Mouse (Mus musculus): ENCODE measurements around the gene Tpcn2. TPM values are rescaled to one million over a fixed set of nuclear protein-coding genes. Genes with fewer than 3 reads are reported as not detected.

Tpcn2 gene
- polyA plus RNA-seq, 1 experiment from 2014 or later = 1.5 TPM

GRCm38 (mm10) chr7:145205363-145205902 is 78.4 kb downstream of the Tpcn2 start:
- Histone ChIP-seq H3K4me2 (ENCODE audit: low read length) (no peak overlapping the region), H3K27me3 (ENCODE audit: control insufficient read depth, insufficient read depth, low read depth, low read length) (no peaks in the 10 kb centered on the region), H3K9me3 (replicated peaks; ENCODE audit: control insufficient read depth, low read length, poor library complexity, severe bottlenecking) (0 out of 2 replicates have a peak, but pooled peaks cover 3% of the 10 kb centered on the region), H3K27ac (ENCODE audit: low read length) (peak overlapping the region; percentile 79), H3K4me3 (ENCODE audit: low read depth, low read length) (no peak overlapping the region), H3K36me3 (ENCODE audit: control insufficient read depth, insufficient read depth, low read length) (no peaks in the 10 kb centered on the region), H3K4me1 (ENCODE audit: control insufficient read depth, insufficient read depth, low read length) (peaks cover 11% of the 10 kb centered on the region), H3K9ac (ENCODE audit: low read depth, low read length) (peak overlapping the region; percentile 75; the same call in 1 of the 2 replicates)
- no peak for ATAC-seq
- 78% methylated on average over 4 of the region's 4 CpGs for WGBS

GRCm38 (mm10) chr7:145199711-145200110 is 84.1 kb downstream of the Tpcn2 start:
- H3K9me3 ChIP-seq (replicated peaks; ENCODE audit: control insufficient read depth, low read length, poor library complexity, severe bottlenecking) = 0 out of 2 replicates have a peak, but pooled peaks cover 3% of the 10 kb centered on the region
- WGBS = 52% methylated on average over 2 of the region's 2 CpGs
- no peaks in the 10 kb centered on the region for H3K36me3 ChIP-seq (ENCODE audit: control insufficient read depth, insufficient read depth, low read length)
- no peak overlapping the region for H3K4me2 ChIP-seq (ENCODE audit: low read length)
- no peak overlapping the region for H3K4me3 ChIP-seq (ENCODE audit: low read depth, low read length)
- H3K27me3 ChIP-seq (ENCODE audit: control insufficient read depth, insufficient read depth, low read depth, low read length) = no peaks in the 10 kb centered on the region
- no peak overlapping the region for H3K27ac ChIP-seq (ENCODE audit: low read length)
- ATAC-seq = no peak
- H3K9ac ChIP-seq (ENCODE audit: low read depth, low read length) = no peak overlapping the region
- no peaks in the 10 kb centered on the region for H3K4me1 ChIP-seq (ENCODE audit: control insufficient read depth, insufficient read depth, low read length)

- Histone ChIP-seq H3K9ac (ENCODE audit: low read depth, low read length) (no peak overlapping the region), H3K27ac (ENCODE audit: low read length) (no peak overlapping the region), H3K4me3 (ENCODE audit: low read depth, low read length) (no peak overlapping the region), H3K4me2 (ENCODE audit: low read length) (no peak overlapping the region), H3K27me3 (ENCODE audit: control insufficient read depth, insufficient read depth, low read depth, low read length) (no peaks in the 10 kb centered on the region), H3K36me3 (ENCODE audit: control insufficient read depth, insufficient read depth, low read length) (no peaks in the 10 kb centered on the region), H3K9me3 (replicated peaks; ENCODE audit: control insufficient read depth, low read length, poor library complexity, severe bottlenecking) (0 out of 2 replicates have a peak, but pooled peaks cover 3% of the 10 kb centered on the region), H3K4me1 (ENCODE audit: control insufficient read depth, insufficient read depth, low read length) (no peaks in the 10 kb centered on the region)
- 66% methylated on average over 4 of the region's 4 CpGs for WGBS
- no peak for ATAC-seq
Measured at GRCm38 (mm10) chr7:145198223-145198714, 85.5 kb downstream of the Tpcn2 start.

GRCm38 (mm10) chr7:145197711-145198110 is 86.1 kb downstream of the Tpcn2 start:
- Histone ChIP-seq H3K4me1 (ENCODE audit: control insufficient read depth, insufficient read depth, low read length) (no peaks in the 10 kb centered on the region), H3K27me3 (ENCODE audit: control insufficient read depth, insufficient read depth, low read depth, low read length) (no peaks in the 10 kb centered on the region), H3K36me3 (ENCODE audit: control insufficient read depth, insufficient read depth, low read length) (no peaks in the 10 kb centered on the region), H3K27ac (ENCODE audit: low read length) (no peak overlapping the region), H3K4me2 (ENCODE audit: low read length) (no peak overlapping the region), H3K9me3 (replicated peaks; ENCODE audit: control insufficient read depth, low read length, poor library complexity, severe bottlenecking) (0 out of 2 replicates have a peak, but pooled peaks cover 3% of the 10 kb centered on the region), H3K4me3 (ENCODE audit: low read depth, low read length) (no peak overlapping the region), H3K9ac (ENCODE audit: low read depth, low read length) (no peak overlapping the region)
- WGBS = 31% methylated on average over 3 of the region's 3 CpGs
- ATAC-seq = no peak

GRCm38 (mm10) chr7:145197042-145197441 is 86.8 kb downstream of the Tpcn2 start:
- Histone ChIP-seq H3K27ac (ENCODE audit: low read length) (no peak overlapping the region), H3K4me3 (ENCODE audit: low read depth, low read length) (no peak overlapping the region), H3K36me3 (ENCODE audit: control insufficient read depth, insufficient read depth, low read length) (no peaks in the 10 kb centered on the region), H3K4me1 (ENCODE audit: control insufficient read depth, insufficient read depth, low read length) (no peaks in the 10 kb centered on the region), H3K9ac (ENCODE audit: low read depth, low read length) (no peak overlapping the region), H3K27me3 (ENCODE audit: control insufficient read depth, insufficient read depth, low read depth, low read length) (no peaks in the 10 kb centered on the region), H3K4me2 (ENCODE audit: low read length) (no peak overlapping the region), H3K9me3 (replicated peaks; ENCODE audit: control insufficient read depth, low read length, poor library complexity, severe bottlenecking) (0 out of 2 replicates have a peak, but pooled peaks cover 3% of the 10 kb centered on the region)
- WGBS = 81% methylated on average over 3 of the region's 3 CpGs
- no peak for ATAC-seq

- no peaks in the 10 kb centered on the region for H3K36me3 ChIP-seq (ENCODE audit: control insufficient read depth, insufficient read depth, low read length)
- WGBS = 81% methylated on average over 6 of the region's 6 CpGs
- H3K9ac ChIP-seq (ENCODE audit: low read depth, low read length) = no peak overlapping the region
- H3K9me3 ChIP-seq (replicated peaks; ENCODE audit: control insufficient read depth, low read length, poor library complexity, severe bottlenecking) = 0 out of 2 replicates have a peak, but pooled peaks cover under 1% of the 10 kb centered on the region
- H3K4me2 ChIP-seq (ENCODE audit: low read length) = no peak overlapping the region
- H3K27me3 ChIP-seq (ENCODE audit: control insufficient read depth, insufficient read depth, low read depth, low read length) = no peaks in the 10 kb centered on the region
- H3K4me1 ChIP-seq (ENCODE audit: control insufficient read depth, insufficient read depth, low read length) = no peaks in the 10 kb centered on the region
- no peak for ATAC-seq
- no peak overlapping the region for H3K27ac ChIP-seq (ENCODE audit: low read length)
- no peak overlapping the region for H3K4me3 ChIP-seq (ENCODE audit: low read depth, low read length)
Measured at GRCm38 (mm10) chr7:145196340-145196739, 87.5 kb downstream of the Tpcn2 start.

GRCm38 (mm10) chr7:145195186-145195927 is 88.5 kb downstream of the Tpcn2 start:
- H3K4me1 ChIP-seq (ENCODE audit: control insufficient read depth, insufficient read depth, low read length) = no peaks in the 10 kb centered on the region
- no peaks in the 10 kb centered on the region for H3K27me3 ChIP-seq (ENCODE audit: control insufficient read depth, insufficient read depth, low read depth, low read length)
- no peaks in the 10 kb centered on the region for H3K9me3 ChIP-seq (replicated peaks; ENCODE audit: control insufficient read depth, low read length, poor library complexity, severe bottlenecking)
- 0 out of 2 replicates have a peak, but pooled peaks have one; percentile 32 for ATAC-seq
- H3K9ac ChIP-seq (ENCODE audit: low read depth, low read length) = no peak overlapping the region
- no peak overlapping the region for H3K4me2 ChIP-seq (ENCODE audit: low read length)
- WGBS = 63% methylated on average over 5 of the region's 5 CpGs
- H3K36me3 ChIP-seq (ENCODE audit: control insufficient read depth, insufficient read depth, low read length) = no peaks in the 10 kb centered on the region
- no peak overlapping the region for H3K4me3 ChIP-seq (ENCODE audit: low read depth, low read length)
- no peak overlapping the region for H3K27ac ChIP-seq (ENCODE audit: low read length)

GRCm38 (mm10) chr7:145194455-145195161 is 89.2 kb downstream of the Tpcn2 start:
- Histone ChIP-seq H3K4me2 (ENCODE audit: low read length) (no peak overlapping the region), H3K4me1 (ENCODE audit: control insufficient read depth, insufficient read depth, low read length) (no peaks in the 10 kb centered on the region), H3K36me3 (ENCODE audit: control insufficient read depth, insufficient read depth, low read length) (no peaks in the 10 kb centered on the region), H3K9ac (ENCODE audit: low read depth, low read length) (no peak overlapping the region), H3K27ac (ENCODE audit: low read length) (no peak overlapping the region), H3K4me3 (ENCODE audit: low read depth, low read length) (no peak overlapping the region), H3K27me3 (ENCODE audit: control insufficient read depth, insufficient read depth, low read depth, low read length) (no peaks in the 10 kb centered on the region), H3K9me3 (replicated peaks; ENCODE audit: control insufficient read depth, low read length, poor library complexity, severe bottlenecking) (no peaks in the 10 kb centered on the region)
- WGBS = 77% methylated on average over 3 of the region's 3 CpGs
- no peak for ATAC-seq

Measured in midbrain, embryonic 16.5 days (tissue).